Mouse (Mus musculus) naive thymus-derived CD4-positive, alpha-beta T cell, adult 2 months (primary cell): Measurements from ENCODE around the gene Morn4.

Experiments
- DNase-seq: peaks from one replicate; pipeline ENCODE4 v3.0.0-alpha.2; 2011; ENCODE audit warnings: low read depth

The Morn4 gene

DNA sequence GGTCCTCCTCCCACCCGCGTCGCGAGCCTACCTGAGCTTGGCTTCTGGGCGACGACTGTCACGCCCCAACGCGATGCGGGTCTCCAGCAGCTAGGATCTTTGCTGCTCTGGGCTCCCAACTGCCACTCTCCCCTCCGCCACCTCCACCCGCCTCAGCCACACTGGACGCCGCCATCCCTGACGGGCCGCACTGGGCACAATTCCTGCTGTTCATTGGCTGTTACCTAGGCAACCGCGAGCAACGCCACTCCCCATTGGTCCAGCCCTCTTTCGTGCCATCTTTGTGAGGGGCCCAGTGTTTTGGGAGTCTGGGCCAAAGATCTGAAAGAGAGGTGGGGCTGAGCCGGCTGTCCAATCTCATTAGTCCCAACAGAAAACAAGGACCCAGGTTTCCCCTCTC, at the start of gene Morn4:
TSS of gene Morn4 (minus strand) at position 192 of the 400 bp plus-strand sequence.
- no peak for DNase-seq

GRCm38 (mm10) chr19:42135070-42135469, 48.9 kb upstream of the Morn4 start:
- DNase-seq, result no peak

- DNase-seq, result no peak
Measured at GRCm38 (mm10) chr19:42131101-42131500, 44.9 kb upstream of the Morn4 start.

GRCm38 (mm10) chr19:42130294-42130606, 44.1 kb upstream of the Morn4 start:
- DNase-seq, result no peak

DNA sequence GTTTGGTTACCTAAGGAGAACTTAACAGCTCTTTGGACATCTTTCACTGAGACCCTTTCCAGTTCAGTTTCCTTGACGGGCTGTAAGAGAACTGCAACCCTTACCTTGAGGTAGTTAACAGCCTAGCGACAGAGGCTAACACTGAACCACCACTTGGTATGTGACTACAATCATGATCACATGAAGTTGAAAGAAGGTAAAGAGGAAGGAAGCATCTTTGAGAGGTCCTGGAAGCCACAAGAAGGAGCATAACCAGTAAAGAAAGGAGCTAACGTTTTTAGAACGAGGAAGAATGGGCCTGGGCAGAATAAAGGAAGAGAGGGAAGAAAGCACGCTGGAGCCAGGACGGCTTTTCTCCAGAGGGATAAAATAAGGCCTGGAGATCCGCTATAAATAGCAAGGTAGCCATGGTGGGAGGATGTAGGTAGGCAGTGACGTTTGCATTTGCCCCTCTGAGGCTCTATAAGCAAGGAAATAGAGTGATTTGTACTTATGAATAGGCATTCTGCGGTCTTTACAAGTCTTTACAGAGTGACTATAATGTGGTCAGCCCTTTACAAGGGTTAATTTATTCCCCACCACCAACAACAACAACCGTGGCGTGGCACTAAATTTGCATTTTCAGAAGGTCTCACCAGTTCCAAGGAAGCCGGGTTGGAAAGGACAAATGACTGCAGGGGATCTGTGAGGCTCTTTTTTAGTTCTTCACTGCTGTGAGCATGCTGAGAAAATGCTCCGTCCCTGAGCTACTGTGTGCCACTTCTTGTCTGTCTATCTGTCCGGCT, 43.5 kb upstream of the Morn4 start:
- no peak for DNase-seq

GRCm38 (mm10) chr19:42128787-42129508, 42.8 kb upstream of the Morn4 start, which contains the start of gene Avpi1:
Avpi1 (minus strand) TSS chr19:42129059.
- DNase-seq, result peak; percentile 95

GRCm38 (mm10) chr19:42128052-42128740, 42.0 kb upstream of the Morn4 start:
- DNase-seq, result peak; percentile 51

GRCm38 (mm10) chr19:42127024-42127423, 40.9 kb upstream of the Morn4 start:
- no peak for DNase-seq

- DNase-seq, result no peak
Measured at GRCm38 (mm10) chr19:42126219-42126605, 40.1 kb upstream of the Morn4 start.

DNA sequence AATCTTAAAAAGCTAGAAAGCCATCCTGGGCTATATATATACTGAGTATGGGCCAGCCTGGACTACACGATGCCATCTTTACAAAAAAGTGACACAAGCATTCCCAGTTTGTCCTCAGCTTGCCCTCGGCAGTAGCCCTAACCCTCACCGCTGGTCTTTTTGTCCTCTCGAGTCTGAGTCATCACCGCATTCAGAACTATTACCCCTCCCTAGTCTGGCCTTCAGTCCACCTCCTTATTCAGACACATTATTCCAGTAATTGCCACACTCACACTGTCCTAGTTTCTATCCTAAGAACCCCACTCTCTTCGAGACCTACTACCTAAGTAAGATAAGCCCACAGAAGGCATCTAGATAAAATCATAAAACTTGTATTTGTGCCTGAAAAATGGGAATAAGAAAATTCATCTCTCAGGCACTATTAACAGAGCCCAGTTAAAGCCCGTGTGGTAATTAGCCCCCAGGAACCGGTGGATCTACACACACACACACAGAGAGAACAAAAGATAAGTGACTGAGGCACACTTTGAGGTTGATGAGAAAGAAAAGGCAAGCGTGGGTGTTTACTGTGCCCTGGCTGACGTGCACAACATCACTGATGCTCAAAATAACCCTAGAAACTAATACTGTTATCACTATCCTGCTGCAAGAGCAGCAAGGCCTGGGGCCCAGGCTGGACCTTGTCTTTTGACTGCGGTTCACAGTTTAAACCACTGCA, 39.5 kb upstream of the Morn4 start:
- DNase-seq, result no peak

- DNase-seq, result no peak
Measured at GRCm38 (mm10) chr19:42124684-42125083, 38.5 kb upstream of the Morn4 start.

GRCm38 (mm10) chr19:42120451-42120850, 34.3 kb upstream of the Morn4 start:
- no peak for DNase-seq

- no peak for DNase-seq
Measured at GRCm38 (mm10) chr19:42118596-42118995, 32.4 kb upstream of the Morn4 start.

DNA sequence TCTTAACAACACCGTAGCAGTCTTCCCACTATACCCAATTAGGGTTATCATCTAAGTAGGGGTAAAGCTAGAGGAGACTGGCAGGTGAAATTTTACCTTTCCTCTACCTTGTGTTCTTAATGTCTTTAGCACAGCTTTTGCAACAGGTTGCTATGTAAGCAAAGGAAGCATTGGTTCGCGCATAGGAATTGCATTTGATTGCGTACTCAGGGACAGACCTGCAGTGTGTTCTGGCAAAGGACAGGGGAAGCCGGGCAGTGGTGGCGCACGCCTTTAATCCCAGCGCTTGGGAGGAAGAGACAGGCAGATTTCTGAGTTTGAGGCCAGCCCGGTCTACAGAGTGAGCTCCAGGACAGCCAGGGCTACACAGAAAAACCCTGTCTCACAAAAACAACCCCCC, 32.0 kb upstream of the Morn4 start:
- no peak for DNase-seq

DNA sequence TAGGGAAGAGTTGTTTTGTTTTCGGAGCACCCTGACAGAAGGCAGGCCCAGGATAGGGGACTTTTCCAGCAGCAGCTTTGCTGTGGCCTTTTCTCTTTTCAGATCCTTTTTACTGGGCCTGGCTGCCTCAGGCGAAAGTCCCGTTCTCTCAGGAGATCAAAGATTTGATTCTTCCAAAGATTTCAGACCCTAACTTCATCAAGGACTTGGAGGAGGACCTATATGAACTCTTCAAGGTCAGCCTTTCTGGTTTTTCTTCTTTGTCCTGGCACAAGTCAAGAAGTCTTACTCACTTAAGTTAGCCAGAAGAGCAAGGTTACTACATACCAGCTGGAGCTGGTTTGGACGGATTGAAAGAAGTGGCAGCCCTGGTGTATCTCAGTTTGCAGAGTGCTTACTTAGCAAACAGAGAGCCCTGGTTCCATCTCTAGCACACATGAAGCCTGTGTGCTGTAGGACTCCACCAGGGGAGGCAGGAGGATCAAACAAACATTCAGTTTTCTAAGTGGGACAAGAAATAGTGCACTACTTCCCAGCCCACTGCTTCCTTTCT, 29.7 kb upstream of the Morn4 start:
- no peak for DNase-seq

DNA sequence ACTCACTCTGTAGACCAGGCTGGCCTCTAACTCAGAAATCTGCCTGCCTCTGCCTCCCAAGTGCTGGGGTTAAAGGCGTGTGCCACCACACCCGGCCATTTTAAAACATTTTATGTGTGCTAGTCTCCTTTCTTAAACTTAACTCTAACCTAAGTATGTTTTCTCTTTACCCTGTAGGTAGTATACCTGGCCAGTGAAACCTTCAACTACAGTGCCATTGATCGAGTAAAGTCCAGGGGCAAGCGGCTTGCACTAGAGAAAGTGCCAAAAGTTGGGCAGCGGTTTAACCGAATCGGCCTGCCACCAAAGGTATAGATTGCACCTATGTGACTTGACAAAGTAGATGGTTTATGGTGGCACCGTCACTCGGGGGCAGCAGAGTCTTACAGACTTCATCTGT, 18.5 kb upstream of the Morn4 start:
- DNase-seq, result no peak

GRCm38 (mm10) chr19:42099406-42099805, 13.2 kb upstream of the Morn4 start:
- DNase-seq, result no peak

GRCm38 (mm10) chr19:42090637-42091141, 4.5 kb upstream of the Morn4 start:
- peak; percentile 64 for DNase-seq

GRCm38 (mm10) chr19:42089748-42090595, 3.8 kb upstream of the Morn4 start, which contains the start of gene Pi4k2a:
Pi4k2a (plus strand) TSS chr19:42090470.
- peak; percentile 100 for DNase-seq

GRCm38 (mm10) chr19:42089103-42089747, 3.1 kb upstream of the Morn4 start:
- DNase-seq, result peak; percentile 85
